Mouse (Mus musculus) forebrain, embryonic 13.5 days (tissue): ENCODE measurements around the gene Ufd1. TPM values are rescaled to one million over a fixed set of nuclear protein-coding genes. Genes with fewer than 3 reads are reported as not detected.
"Not testable (repeated sequence)": the region's sequence is repeated elsewhere in the genome, so short reads cannot be mapped to it uniquely, and the experiment has no call there.

Experiments used
- ATAC-seq: fragments of 200-750 bp; cut with Nextera tagmentation; 2 replicates; pipeline ENCODE4 v1.8.0; 2017
- H3K27ac ChIP-seq: fragments of 300-500 bp; sonication (generic); 2 replicates; pipeline ENCODE4 v1.5.1; 2015; ENCODE audit warnings: inconsistent platforms, mild to moderate bottlenecking, moderate library complexity
- H3K27me3 ChIP-seq: fragments of 300-500 bp; sonication (generic); 2 replicates; pipeline ENCODE4 v1.6.1; 2015; ENCODE audit warnings: mild to moderate bottlenecking, inconsistent platforms
- H3K36me3 ChIP-seq: fragments of 300-500 bp; sonication (generic); 2 replicates; pipeline ENCODE4 v1.6.1; 2015; ENCODE audit warnings: mild to moderate bottlenecking, inconsistent platforms; ENCODE audit not compliant: poor library complexity, severe bottlenecking
- H3K4me1 ChIP-seq: fragments of 300-500 bp; sonication (generic); 2 replicates; pipeline ENCODE4 v1.6.1; 2015; ENCODE audit warnings: inconsistent platforms
- H3K4me2 ChIP-seq: fragments of 300-500 bp; sonication (generic); 2 replicates; pipeline ENCODE4 v1.6.1; 2015; ENCODE audit warnings: inconsistent platforms, mild to moderate bottlenecking, moderate library complexity
- H3K4me3 ChIP-seq: fragments of 300-500 bp; sonication (generic); 2 replicates; pipeline ENCODE4 v1.5.1; 2015; ENCODE audit warnings: mild to moderate bottlenecking, inconsistent platforms
- H3K9ac ChIP-seq: fragments of 300-500 bp; sonication (generic); 2 replicates; pipeline ENCODE4 v1.6.1; 2015; ENCODE audit warnings: mild to moderate bottlenecking, inconsistent platforms
- H3K9me3 ChIP-seq: fragments of 300-500 bp; sonication (generic); replicated peaks from 2 replicates; pipeline ENCODE4 v1.6.1; 2016; ENCODE audit warnings: inconsistent platforms
- WGBS: fragments of 180-500 bp; shearing (Covaris S2); methylation state at CpG from one replicate; pipeline ENCODE4 v1.1.7; 2015; 5-methylcytosine and 5-hydroxymethylcytosine counted together
- polyA plus RNA-seq: library from polyadenylated mRNA; unstranded; fragments of >200 nt; fragmentation: Nextera tagmentation; extraction: Ambion mirVana; gene quantifications from 2 replicates; pipeline ENCODE4 v1.2.1, GENCODE M21; 2015

Ufd1 gene
- polyA plus RNA-seq, 1 experiment from 2014 or later = 118 TPM

GRCm38 (mm10) chr16:18822925-18823324 lies 11.3 kb downstream of the Ufd1 start:
- no peaks in the 10 kb centered on the region for H3K4me1 ChIP-seq
- 69% methylated on average over 4 of the region's 4 CpGs for WGBS

GRCm38 (mm10) chr16:18828630-18829029 lies 17.1 kb downstream of the Ufd1 start:
- no peak overlapping the region for H3K9ac ChIP-seq
- 94% methylated on average over 3 of the region's 3 CpGs for WGBS

More at GRCm38 (mm10) chr16:18822925-18823324, 11.3 kb downstream of the Ufd1 start:
- no peak overlapping the region for H3K9ac ChIP-seq
- no peak overlapping the region for H3K4me2 ChIP-seq
- no peak overlapping the region for H3K27ac ChIP-seq
- H3K27me3 ChIP-seq = no peaks in the 10 kb centered on the region
- H3K4me3 ChIP-seq = no peak overlapping the region
- no peaks in the 10 kb centered on the region for H3K9me3 ChIP-seq
- H3K36me3 ChIP-seq = peaks cover 95% of the 10 kb centered on the region
- no peak for ATAC-seq

GRCm38 (mm10) chr16:18829102-18829501 lies 17.5 kb downstream of the Ufd1 start:
- Histone ChIP-seq H3K27ac (no peak overlapping the region), H3K4me2 (no peak overlapping the region), H3K4me3 (no peak overlapping the region), H3K4me1 (no peaks in the 10 kb centered on the region), H3K9me3 (no peaks in the 10 kb centered on the region), H3K27me3 (no peaks in the 10 kb centered on the region), H3K36me3 (peaks cover 95% of the 10 kb centered on the region), H3K9ac (no peak overlapping the region)
- ATAC-seq = no peak
- WGBS = 84% methylated on average over 6 of the region's 6 CpGs

More at GRCm38 (mm10) chr16:18828630-18829029, 17.1 kb downstream of the Ufd1 start:
- Histone ChIP-seq H3K4me2 (no peak overlapping the region), H3K4me3 (no peak overlapping the region), H3K27me3 (no peaks in the 10 kb centered on the region), H3K9me3 (no peaks in the 10 kb centered on the region), H3K4me1 (no peaks in the 10 kb centered on the region), H3K27ac (no peak overlapping the region), H3K36me3 (peaks cover 94% of the 10 kb centered on the region)
- no peak for ATAC-seq

GRCm38 (mm10) chr16:18833486-18833885 lies 21.9 kb downstream of the Ufd1 start:
- Histone ChIP-seq H3K4me1 (0 out of 2 replicates have a peak, but pooled peaks cover 7% of the 10 kb centered on the region), H3K27me3 (no peaks in the 10 kb centered on the region), H3K36me3 (peaks cover 68% of the 10 kb centered on the region), H3K9me3 (no peaks in the 10 kb centered on the region), H3K27ac (no peak overlapping the region), H3K4me2 (no peak overlapping the region), H3K4me3 (no peak overlapping the region), H3K9ac (no peak overlapping the region)
- ATAC-seq = no peak
- WGBS = 80% methylated on average over 2 of the region's 2 CpGs

GRCm38 (mm10) chr16:18836073-18836467 lies 24.5 kb downstream of the Ufd1 start:
- Histone ChIP-seq H3K36me3 (peaks cover 50% of the 10 kb centered on the region), H3K9ac (peak overlapping the region; percentile 87; the same call in 1 of the 2 replicates)

GRCm38 (mm10) chr16:18836468-18837208 lies 25.1 kb downstream of the Ufd1 start, which contains the start of the genes 2510002D24Rik and Gm28539:
Gene 2510002D24Rik, plus strand, starts transcription at chr16:18836578.
Gene Gm28539, plus strand, starts transcription at chr16:18836584.
- Histone ChIP-seq H3K4me1 (0 out of 2 replicates have a peak, but pooled peaks cover 7% of the 10 kb centered on the region), H3K36me3 (peaks cover 45% of the 10 kb centered on the region), H3K9ac (peak within 1 kb of the TSS; percentile 87), H3K27ac (no peak within 1 kb of the TSS; the same call in 1 of the 2 replicates), H3K9me3 (no peaks in the 10 kb centered on the region), H3K4me2 (peak within 1 kb of the TSS; percentile 72), H3K27me3 (no peaks in the 10 kb centered on the region), H3K4me3 (peak within 1 kb of the TSS; percentile 86)
- whole genome bisulfite sequencing = 1% methylated on average over 46 of the region's 46 CpGs
- peak; percentile 99 for ATAC-seq

More at GRCm38 (mm10) chr16:18836073-18836467, 24.5 kb downstream of the Ufd1 start:
- H3K4me2 ChIP-seq = peak overlapping the region; percentile 72
- no peak overlapping the region for H3K27ac ChIP-seq
- H3K27me3 ChIP-seq = no peaks in the 10 kb centered on the region
- WGBS = 26% methylated on average over 3 of the region's 3 CpGs
- peak overlapping the region; percentile 86 for H3K4me3 ChIP-seq
- ATAC-seq = peak; percentile 57
- H3K9me3 ChIP-seq = no peaks in the 10 kb centered on the region
- H3K4me1 ChIP-seq = 0 out of 2 replicates have a peak, but pooled peaks cover 7% of the 10 kb centered on the region

- no peaks in the 10 kb centered on the region for H3K9me3 ChIP-seq
- no peak overlapping the region for H3K4me3 ChIP-seq
- no peak overlapping the region for H3K27ac ChIP-seq
- H3K36me3 ChIP-seq = peaks cover 29% of the 10 kb centered on the region
- no peak overlapping the region for H3K9ac ChIP-seq
- no peak for ATAC-seq
- WGBS = 91% methylated on average over 4 of the region's 4 CpGs
- H3K27me3 ChIP-seq = no peaks in the 10 kb centered on the region
- H3K4me2 ChIP-seq = no peak overlapping the region
- 0 out of 2 replicates have a peak, but pooled peaks cover 7% of the 10 kb centered on the region for H3K4me1 ChIP-seq
Measured at GRCm38 (mm10) chr16:18838346-18838745, 26.8 kb downstream of the Ufd1 start.

- Histone ChIP-seq H3K27ac (no peak overlapping the region), H3K4me2 (no peak overlapping the region), H3K4me1 (no peaks in the 10 kb centered on the region), H3K36me3 (no peaks in the 10 kb centered on the region), H3K9me3 (no peaks in the 10 kb centered on the region), H3K4me3 (no peak overlapping the region), H3K27me3 (no peaks in the 10 kb centered on the region), H3K9ac (no peak overlapping the region)
- WGBS = 89% methylated on average over 15 of the region's 15 CpGs
- no peak for ATAC-seq
Measured at GRCm38 (mm10) chr16:18846301-18846820, 34.8 kb downstream of the Ufd1 start.

- not testable (repeated sequence) for H3K27ac ChIP-seq
- WGBS = 90% methylated on average over 15 of the region's 17 CpGs
Measured at GRCm38 (mm10) chr16:18849521-18850190, 38.1 kb downstream of the Ufd1 start.

GRCm38 (mm10) chr16:18858551-18858950 lies 47.0 kb downstream of the Ufd1 start:
- no peak for ATAC-seq
- Histone ChIP-seq H3K4me3 (no peak overlapping the region), H3K9me3 (no peaks in the 10 kb centered on the region)

More at GRCm38 (mm10) chr16:18849521-18850190, 38.1 kb downstream of the Ufd1 start:
- H3K4me2 ChIP-seq, H3K27me3 ChIP-seq, H3K9me3 ChIP-seq, H3K9ac ChIP-seq, ATAC-seq, H3K4me1 ChIP-seq, H3K4me3 ChIP-seq, H3K36me3 ChIP-seq: not testable (repeated sequence)

GRCm38 (mm10) chr16:18860186-18860585 lies 48.6 kb downstream of the Ufd1 start:
- H3K4me3 ChIP-seq = no peak overlapping the region
- H3K9ac ChIP-seq = no peak overlapping the region
- no peak overlapping the region for H3K4me2 ChIP-seq
- H3K27me3 ChIP-seq = no peaks in the 10 kb centered on the region
- no peaks in the 10 kb centered on the region for H3K9me3 ChIP-seq
- H3K36me3 ChIP-seq = no peaks in the 10 kb centered on the region
- no peak overlapping the region for H3K27ac ChIP-seq
- ATAC-seq = no peak
- no peaks in the 10 kb centered on the region for H3K4me1 ChIP-seq
- 70% methylated on average over 1 of the region's 1 CpGs for WGBS

More at GRCm38 (mm10) chr16:18858551-18858950, 47.0 kb downstream of the Ufd1 start:
- H3K9ac ChIP-seq = no peak overlapping the region
- no peak overlapping the region for H3K27ac ChIP-seq
- no peak overlapping the region for H3K4me2 ChIP-seq
- no peaks in the 10 kb centered on the region for H3K36me3 ChIP-seq
- H3K27me3 ChIP-seq = no peaks in the 10 kb centered on the region
- no peaks in the 10 kb centered on the region for H3K4me1 ChIP-seq

- H3K4me2 ChIP-seq, H3K4me1 ChIP-seq, H3K4me3 ChIP-seq, ATAC-seq, H3K27ac ChIP-seq, H3K27me3 ChIP-seq, H3K9me3 ChIP-seq, H3K9ac ChIP-seq: not testable (repeated sequence)
- peaks cover 38% of the 10 kb centered on the region for H3K36me3 ChIP-seq
- 88% methylated on average over 1 of the region's 1 CpGs for WGBS
Measured at GRCm38 (mm10) chr16:18870495-18870894, 58.9 kb downstream of the Ufd1 start.
